Mouse (Mus musculus) limb, embryonic 11.5 days (tissue): ENCODE data around the gene Mettl23. TPM values are rescaled to one million over a fixed set of nuclear protein-coding genes. Genes with fewer than 3 reads are reported as not detected.

Source experiments
- ATAC-seq: fragments of 200-750 bp; cut with Nextera tagmentation; 2 replicates; pipeline ENCODE4 v1.8.0; 2017; ENCODE audit warnings: low read depth; ENCODE audit not compliant: insufficient number of reproducible peaks, low FRiP score, low TSS enrichment
- DNase-seq: peaks from one replicate; pipeline ENCODE4 v3.0.0-alpha.2; 2015; ENCODE audit warnings: low spot score
- H3K27ac ChIP-seq: fragments of 300-500 bp; sonication (generic); replicated peaks from 2 replicates; pipeline ENCODE4 v1.5.1; 2014; ENCODE audit warnings: low read depth, mild to moderate bottlenecking, low read length
- H3K27me3 ChIP-seq: fragments of 300-500 bp; sonication (generic); 2 replicates; pipeline ENCODE4 v1.6.1; 2014; ENCODE audit warnings: mild to moderate bottlenecking, low read length, mixed read lengths; ENCODE audit not compliant: control insufficient read depth, insufficient read depth
- H3K36me3 ChIP-seq: fragments of 300-500 bp; sonication (generic); 2 replicates; pipeline ENCODE4 v1.6.1; 2014; ENCODE audit warnings: mild to moderate bottlenecking, low read length, moderate library complexity, mixed read lengths; ENCODE audit not compliant: control insufficient read depth, insufficient read depth
- H3K4me1 ChIP-seq: fragments of 300-500 bp; sonication (generic); 2 replicates; pipeline ENCODE4 v1.6.1; 2014; ENCODE audit warnings: low read length, mixed read lengths; ENCODE audit not compliant: control insufficient read depth, insufficient read depth
- H3K4me2 ChIP-seq: fragments of 300-500 bp; sonication (generic); 2 replicates; pipeline ENCODE4 v1.6.1; 2014; ENCODE audit warnings: low read depth, mild to moderate bottlenecking, moderate library complexity; ENCODE audit not compliant: severe bottlenecking
- H3K4me3 ChIP-seq: fragments of 300-500 bp; sonication (generic); 2 replicates; pipeline ENCODE4 v1.5.1; 2014; ENCODE audit warnings: low read depth, low read length
- H3K9ac ChIP-seq: fragments of 300-500 bp; sonication (generic); 2 replicates; pipeline ENCODE4 v1.6.1; 2014; ENCODE audit warnings: mild to moderate bottlenecking, low read length
- H3K9me3 ChIP-seq: fragments of 300-500 bp; sonication (generic); 2 replicates; pipeline ENCODE4 v1.6.1; 2016; ENCODE audit warnings: low read length; ENCODE audit not compliant: control insufficient read depth
- WGBS: fragments of 180-500 bp; shearing (Covaris S2); extraction: QIAGEN DNeasy Blood & Tissue Kit; methylation state at CpG from one replicate; pipeline ENCODE4 v1.1.7; 2014; 5-methylcytosine and 5-hydroxymethylcytosine counted together
- polyA plus RNA-seq: library from polyadenylated mRNA; unstranded; fragments of >200 nt; fragmentation: Nextera tagmentation; extraction: Ambion mirVana; gene quantifications from 2 replicates; pipeline ENCODE4 v1.2.1, GENCODE M21; 2014

Gene Mettl23
- polyA plus RNA-seq, 1 experiment from 2014 or later, result 68.0 TPM

- 33% methylated on average over 7 of the region's 7 CpGs for WGBS
- H3K4me3 ChIP-seq, result no peak overlapping the region
- no peak overlapping the region for H3K9ac ChIP-seq
- no peak overlapping the region for H3K27ac ChIP-seq
- no peaks in the 10 kb centered on the region for H3K9me3 ChIP-seq
- H3K4me2 ChIP-seq, result no peak overlapping the region; the same call in 1 of the 2 replicates
- DNase-seq (peak; percentile 93), ATAC-seq (no peak; the same call in 1 of the 2 replicates)
- peaks cover 25% of the 10 kb centered on the region for H3K4me1 ChIP-seq
- H3K27me3 ChIP-seq, result no peaks in the 10 kb centered on the region
- H3K36me3 ChIP-seq, result no peaks in the 10 kb centered on the region
Measured at GRCm38 (mm10) chr11:116807938-116808606, 35.0 kb upstream of the Mettl23 start.

DNA sequence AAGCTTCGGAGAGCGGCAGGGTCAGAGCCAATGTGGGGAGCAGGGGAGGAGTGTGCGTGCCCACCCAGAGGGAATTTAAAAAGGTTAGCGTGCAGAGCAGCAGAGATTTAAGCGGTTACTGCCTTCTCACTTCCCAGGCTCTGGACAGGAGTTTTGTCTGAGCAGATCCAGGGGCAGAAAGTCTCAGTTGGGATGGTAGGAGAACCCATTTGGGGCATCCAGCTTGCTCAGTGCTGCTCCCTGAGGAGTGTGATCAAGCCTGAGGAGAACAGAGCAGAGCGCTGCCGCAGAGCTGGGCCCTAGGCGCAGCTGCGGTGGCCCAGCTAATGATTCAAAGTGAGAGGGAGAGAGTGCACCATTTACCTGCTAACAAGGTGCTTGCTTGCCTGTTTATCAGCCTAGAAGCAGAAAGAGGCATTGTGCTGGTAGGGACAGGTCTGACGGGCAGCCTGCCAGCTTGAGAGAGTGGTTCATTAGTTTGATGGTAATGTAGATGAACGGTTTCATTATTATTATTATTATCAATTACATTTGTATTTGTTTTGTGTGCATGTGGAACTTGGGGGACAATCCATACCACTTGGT, 34.2 kb upstream of the Mettl23 start:
- H3K9me3 ChIP-seq, result no peaks in the 10 kb centered on the region
- DNase-seq (no peak), ATAC-seq (no peak)
- H3K4me2 ChIP-seq, result no peak overlapping the region
- H3K9ac ChIP-seq, result no peak overlapping the region
- H3K36me3 ChIP-seq, result no peaks in the 10 kb centered on the region
- WGBS, result 76% methylated on average over 11 of the region's 11 CpGs
- no peaks in the 10 kb centered on the region for H3K27me3 ChIP-seq
- H3K4me3 ChIP-seq, result no peak overlapping the region
- H3K27ac ChIP-seq, result no peak overlapping the region
- peaks cover 34% of the 10 kb centered on the region for H3K4me1 ChIP-seq

- 76% methylated on average over 8 of the region's 8 CpGs for WGBS
- DNase-seq (no peak), ATAC-seq (no peak)
- Histone ChIP-seq H3K9me3 (no peaks in the 10 kb centered on the region), H3K27ac (no peak overlapping the region), H3K4me2 (no peak overlapping the region), H3K4me1 (peaks cover 40% of the 10 kb centered on the region), H3K4me3 (no peak overlapping the region), H3K36me3 (no peaks in the 10 kb centered on the region), H3K27me3 (no peaks in the 10 kb centered on the region), H3K9ac (no peak overlapping the region)
Measured at GRCm38 (mm10) chr11:116809520-116809919, 33.6 kb upstream of the Mettl23 start.

- peaks cover 49% of the 10 kb centered on the region for H3K4me1 ChIP-seq
- 65% methylated on average over 11 of the region's 11 CpGs for WGBS
Measured at GRCm38 (mm10) chr11:116810528-116810927, 32.5 kb upstream of the Mettl23 start.

GRCm38 (mm10) chr11:116810983-116811901, 31.8 kb upstream of the Mettl23 start:
- WGBS, result 9% methylated on average over 30 of the region's 32 CpGs
- no peaks in the 10 kb centered on the region for H3K27me3 ChIP-seq
- DNase-seq (peak; percentile 52), ATAC-seq (peak; percentile 59; the same call in 1 of the 2 replicates)
- peak overlapping the region; percentile 13; the same call in 1 of the 2 replicates for H3K9ac ChIP-seq
- H3K36me3 ChIP-seq, result no peaks in the 10 kb centered on the region
- peaks cover 49% of the 10 kb centered on the region for H3K4me1 ChIP-seq
- peak overlapping the region; percentile 70 for H3K4me2 ChIP-seq
- H3K27ac ChIP-seq, result peak overlapping the region; percentile 36; the same call in 1 of the 2 replicates
- H3K9me3 ChIP-seq, result no peaks in the 10 kb centered on the region
- peak overlapping the region; percentile 29 for H3K4me3 ChIP-seq

More at GRCm38 (mm10) chr11:116810528-116810927, 32.5 kb upstream of the Mettl23 start:
- ATAC-seq (no peak), DNase-seq (no peak)
- no peak overlapping the region for H3K4me3 ChIP-seq
- no peak overlapping the region for H3K9ac ChIP-seq
- no peaks in the 10 kb centered on the region for H3K9me3 ChIP-seq
- H3K4me2 ChIP-seq, result no peak overlapping the region
- H3K36me3 ChIP-seq, result no peaks in the 10 kb centered on the region
- no peaks in the 10 kb centered on the region for H3K27me3 ChIP-seq
- H3K27ac ChIP-seq, result no peak overlapping the region

DNA sequence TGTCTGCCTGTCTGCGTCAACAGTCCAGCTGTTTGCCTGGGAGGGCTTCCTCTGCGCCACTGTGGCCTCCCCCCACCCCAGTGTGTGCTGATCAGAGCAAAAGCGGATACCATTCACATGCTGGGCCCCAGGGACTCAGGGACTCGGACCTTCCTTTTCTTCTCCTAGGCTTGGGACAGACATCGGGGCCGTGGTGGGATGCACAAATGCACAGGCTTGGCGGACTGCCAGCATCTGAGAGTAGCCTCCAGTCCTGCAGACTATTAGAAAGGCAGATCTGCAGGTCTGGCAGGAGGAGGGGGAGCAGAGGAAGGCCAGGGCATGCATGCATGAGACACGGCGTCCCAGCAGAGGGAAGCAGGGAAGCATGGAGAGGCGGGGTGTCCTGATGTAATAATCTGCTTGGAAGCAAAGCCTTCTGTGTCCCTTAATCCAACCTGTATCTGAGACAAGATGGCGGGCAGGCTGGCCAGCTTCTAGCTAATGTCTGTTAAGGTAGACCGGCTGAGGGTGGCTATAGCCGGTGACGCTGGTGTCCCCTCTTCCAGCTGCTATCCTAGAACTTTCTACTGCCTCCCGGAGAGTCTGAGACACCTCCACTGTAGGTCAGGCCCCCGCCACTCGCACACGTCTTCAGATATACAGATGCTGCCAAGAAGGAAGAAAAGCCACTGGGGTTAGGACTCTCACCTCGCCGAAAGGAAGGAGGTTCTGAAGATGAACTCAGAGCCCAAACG, 30.1 kb upstream of the Mettl23 start:
- Histone ChIP-seq H3K9ac (no peak overlapping the region), H3K27ac (peak overlapping the region; percentile 4; the same call in 1 of the 2 replicates), H3K4me2 (no peak overlapping the region), H3K27me3 (no peaks in the 10 kb centered on the region), H3K4me3 (no peak overlapping the region), H3K36me3 (no peaks in the 10 kb centered on the region), H3K9me3 (no peaks in the 10 kb centered on the region), H3K4me1 (peaks cover 48% of the 10 kb centered on the region)
- WGBS, result 53% methylated on average over 21 of the region's 21 CpGs
- ATAC-seq (no peak), DNase-seq (peak; percentile 66)

- Histone ChIP-seq H3K4me2 (no peak overlapping the region), H3K9ac (no peak overlapping the region), H3K9me3 (no peaks in the 10 kb centered on the region), H3K27ac (peak overlapping the region; percentile 92), H3K27me3 (no peaks in the 10 kb centered on the region), H3K4me1 (peaks cover 49% of the 10 kb centered on the region), H3K4me3 (no peak overlapping the region), H3K36me3 (no peaks in the 10 kb centered on the region)
- no peak for ATAC-seq
- 78% methylated on average over 13 of the region's 13 CpGs for WGBS
- DNase-seq, result no peak
Measured at GRCm38 (mm10) chr11:116813610-116814009, 29.5 kb upstream of the Mettl23 start.
